Mouse (Mus musculus) forebrain, embryonic 15.5 days (tissue): Measurements from ENCODE around the gene Ggt6. TPM values are rescaled to one million over a fixed set of nuclear protein-coding genes. Genes with fewer than 3 reads are reported as not detected.

ENCODE experiments used
- ATAC-seq: fragments of 200-750 bp; cut with Nextera tagmentation; replicated peaks from 2 replicates; pipeline ENCODE4 v1.8.0; 2017; ENCODE audit warnings: mild to moderate bottlenecking, moderate TSS enrichment, moderate library complexity
- H3K27ac ChIP-seq: fragments of 300-500 bp; sonication (generic); replicated peaks from 2 replicates; pipeline ENCODE4 v1.5.1; 2015; ENCODE audit warnings: mild to moderate bottlenecking, inconsistent platforms
- H3K27me3 ChIP-seq: fragments of 300-500 bp; sonication (generic); 2 replicates; pipeline ENCODE4 v1.6.1; 2015; ENCODE audit warnings: inconsistent platforms
- H3K36me3 ChIP-seq: fragments of 300-500 bp; sonication (generic); 2 replicates; pipeline ENCODE4 v1.6.1; 2015; ENCODE audit warnings: mild to moderate bottlenecking, inconsistent platforms
- H3K4me1 ChIP-seq: fragments of 300-500 bp; sonication (generic); 2 replicates; pipeline ENCODE4 v1.6.1; 2015; ENCODE audit warnings: inconsistent platforms
- H3K4me2 ChIP-seq: fragments of 300-500 bp; sonication (generic); replicated peaks from 2 replicates; pipeline ENCODE4 v1.6.1; 2015; ENCODE audit warnings: mild to moderate bottlenecking, inconsistent platforms
- H3K4me3 ChIP-seq: fragments of 300-500 bp; sonication (generic); 2 replicates; pipeline ENCODE4 v1.5.1; 2015; ENCODE audit warnings: mild to moderate bottlenecking, inconsistent platforms
- H3K9ac ChIP-seq: fragments of 300-500 bp; sonication (generic); replicated peaks from 2 replicates; pipeline ENCODE4 v1.6.1; 2015; ENCODE audit warnings: mild to moderate bottlenecking, inconsistent platforms
- H3K9me3 ChIP-seq: fragments of 300-500 bp; sonication (generic); 2 replicates; pipeline ENCODE4 v1.6.1; 2016; ENCODE audit warnings: inconsistent platforms
- WGBS: fragments of 180-500 bp; shearing (Covaris S2); methylation state at CpG from one replicate; pipeline ENCODE4 v1.1.7; 2015; ENCODE audit warnings: mixed read lengths; 5-methylcytosine and 5-hydroxymethylcytosine counted together
- polyA plus RNA-seq: library from polyadenylated mRNA; unstranded; fragments of >200 nt; fragmentation: Nextera tagmentation; extraction: Ambion mirVana; gene quantifications from 2 replicates; pipeline ENCODE4 v1.2.1, GENCODE M21; 2015

Gene Ggt6
- polyA plus RNA-seq, 1 experiment from 2014 or later: not detected

- H3K4me3 ChIP-seq: no peak overlapping the region
- H3K4me2 ChIP-seq: no peak overlapping the region
- no peaks in the 10 kb centered on the region for H3K9me3 ChIP-seq
- 72% methylated on average over 7 of the region's 7 CpGs for WGBS
- no peaks in the 10 kb centered on the region for H3K36me3 ChIP-seq
- H3K27me3 ChIP-seq: peaks cover 15% of the 10 kb centered on the region; the same call in 1 of the 2 replicates
- H3K4me1 ChIP-seq: peaks cover 15% of the 10 kb centered on the region
- no peak overlapping the region for H3K9ac ChIP-seq
- ATAC-seq: no peak
- no peak overlapping the region for H3K27ac ChIP-seq
Observed at GRCm38 (mm10) chr11:72413016-72413415, 22.3 kb upstream of the Ggt6 start.

- 61% methylated on average over 5 of the region's 5 CpGs for WGBS
- Histone ChIP-seq H3K9me3 (no peaks in the 10 kb centered on the region), H3K4me3 (no peak overlapping the region), H3K9ac (no peak overlapping the region), H3K27ac (no peak overlapping the region), H3K4me2 (no peak overlapping the region), H3K36me3 (no peaks in the 10 kb centered on the region), H3K27me3 (peaks cover 15% of the 10 kb centered on the region; the same call in 1 of the 2 replicates), H3K4me1 (peaks cover 15% of the 10 kb centered on the region)
- ATAC-seq: no peak
Observed at GRCm38 (mm10) chr11:72413601-72414190, 21.6 kb upstream of the Ggt6 start.

GRCm38 (mm10) chr11:72415155-72415554 is 20.2 kb upstream of the Ggt6 start:
- 89% methylated on average over 8 of the region's 8 CpGs for WGBS
- no peak overlapping the region for H3K9ac ChIP-seq
- no peak overlapping the region for H3K4me3 ChIP-seq

GRCm38 (mm10) chr11:72416666-72417065 is 18.7 kb upstream of the Ggt6 start:
- Histone ChIP-seq H3K27me3 (peaks cover 7% of the 10 kb centered on the region; the same call in 1 of the 2 replicates), H3K4me2 (no peak overlapping the region), H3K36me3 (no peaks in the 10 kb centered on the region), H3K4me3 (no peak overlapping the region), H3K4me1 (peaks cover 2% of the 10 kb centered on the region), H3K27ac (no peak overlapping the region), H3K9me3 (no peaks in the 10 kb centered on the region), H3K9ac (no peak overlapping the region)
- 97% methylated on average over 5 of the region's 5 CpGs for WGBS
- ATAC-seq: no peak

More at GRCm38 (mm10) chr11:72415155-72415554, 20.2 kb upstream of the Ggt6 start:
- Histone ChIP-seq H3K27ac (no peak overlapping the region), H3K27me3 (peaks cover 9% of the 10 kb centered on the region; the same call in 1 of the 2 replicates), H3K4me1 (peaks cover 15% of the 10 kb centered on the region), H3K4me2 (no peak overlapping the region), H3K9me3 (no peaks in the 10 kb centered on the region), H3K36me3 (no peaks in the 10 kb centered on the region)
- no peak for ATAC-seq

DNA sequence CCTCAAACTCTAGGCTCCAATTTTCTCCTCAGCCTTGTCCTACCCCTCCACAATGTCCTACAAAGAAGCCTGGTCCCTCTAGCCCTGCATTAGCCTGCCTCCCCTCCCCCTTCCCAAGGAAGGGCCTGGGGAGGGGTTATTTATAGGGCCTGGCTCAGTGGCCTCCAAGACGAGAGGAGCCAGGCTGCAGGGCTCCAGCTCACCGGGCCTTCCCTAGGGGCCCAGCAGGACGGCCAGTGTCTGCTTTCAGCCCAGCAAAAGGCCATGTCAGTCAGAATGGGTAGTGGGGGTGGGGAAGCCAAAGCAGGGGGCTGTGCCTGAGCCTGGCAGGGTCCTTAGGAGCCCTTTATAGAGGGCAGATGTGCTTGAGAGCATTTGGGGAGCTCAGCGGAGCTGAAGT is 17.9 kb upstream of the Ggt6 start:
- H3K9ac ChIP-seq: no peak overlapping the region
- 0 out of 2 replicates have a peak, but pooled peaks cover 3% of the 10 kb centered on the region for H3K27me3 ChIP-seq
- no peak for ATAC-seq
- no peaks in the 10 kb centered on the region for H3K36me3 ChIP-seq
- H3K4me1 ChIP-seq: no peaks in the 10 kb centered on the region
- H3K27ac ChIP-seq: no peak overlapping the region
- no peak overlapping the region for H3K4me3 ChIP-seq
- 5% methylated on average over 4 of the region's 4 CpGs for WGBS
- no peak overlapping the region for H3K4me2 ChIP-seq
- no peaks in the 10 kb centered on the region for H3K9me3 ChIP-seq

DNA sequence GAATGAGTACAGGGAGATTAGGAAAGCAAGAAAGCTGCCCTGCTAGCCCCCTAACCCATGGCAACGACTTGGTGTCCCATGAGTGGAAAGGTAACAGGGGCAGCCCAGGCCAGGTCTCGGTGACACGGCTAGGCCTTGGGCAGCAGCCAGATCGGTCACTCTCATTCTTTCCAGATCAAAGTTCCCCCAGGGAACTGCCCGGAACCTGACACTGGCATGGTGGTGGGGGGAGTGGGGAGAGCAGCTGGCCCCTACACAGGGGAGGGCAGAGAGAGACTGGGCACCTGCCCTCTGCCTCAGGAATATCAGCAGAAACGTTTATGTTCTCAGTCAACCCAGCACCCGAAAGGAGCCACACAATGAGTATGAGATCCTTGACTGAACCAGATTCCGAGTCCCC is 17.1 kb upstream of the Ggt6 start:
- H3K36me3 ChIP-seq: no peaks in the 10 kb centered on the region
- no peaks in the 10 kb centered on the region for H3K27me3 ChIP-seq
- H3K4me2 ChIP-seq: no peak overlapping the region
- ATAC-seq: no peak
- H3K4me1 ChIP-seq: no peaks in the 10 kb centered on the region
- WGBS: 43% methylated on average over 8 of the region's 8 CpGs
- no peak overlapping the region for H3K4me3 ChIP-seq
- no peaks in the 10 kb centered on the region for H3K9me3 ChIP-seq
- H3K9ac ChIP-seq: no peak overlapping the region
- no peak overlapping the region for H3K27ac ChIP-seq

DNA sequence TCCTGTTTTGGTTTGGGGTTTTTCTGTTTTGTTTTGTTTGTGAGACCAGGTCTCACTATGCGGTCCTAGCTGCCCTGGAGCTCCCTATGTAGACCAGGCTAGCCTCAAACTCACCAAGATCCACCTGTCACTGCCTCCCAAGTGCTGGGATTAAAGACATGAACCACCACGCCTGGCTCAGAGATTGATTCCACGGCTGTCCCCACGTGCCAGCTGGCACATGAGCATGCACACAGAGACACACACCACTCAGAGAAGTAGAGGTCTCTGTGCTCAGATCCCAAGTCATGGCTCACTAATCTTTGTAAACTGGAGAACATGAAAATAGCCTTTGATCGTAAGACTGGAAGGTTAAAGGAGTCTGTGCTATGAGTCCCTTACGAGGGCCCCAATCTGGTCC is 16.3 kb upstream of the Ggt6 start:
- H3K4me3 ChIP-seq: no peak overlapping the region
- H3K36me3 ChIP-seq: no peaks in the 10 kb centered on the region
- H3K4me2 ChIP-seq: no peak overlapping the region
- no peaks in the 10 kb centered on the region for H3K27me3 ChIP-seq
- no peaks in the 10 kb centered on the region for H3K4me1 ChIP-seq
- no peaks in the 10 kb centered on the region for H3K9me3 ChIP-seq
- 88% methylated on average over 6 of the region's 6 CpGs for WGBS
- no peak overlapping the region for H3K27ac ChIP-seq
- no peak overlapping the region for H3K9ac ChIP-seq
- ATAC-seq: no peak

DNA sequence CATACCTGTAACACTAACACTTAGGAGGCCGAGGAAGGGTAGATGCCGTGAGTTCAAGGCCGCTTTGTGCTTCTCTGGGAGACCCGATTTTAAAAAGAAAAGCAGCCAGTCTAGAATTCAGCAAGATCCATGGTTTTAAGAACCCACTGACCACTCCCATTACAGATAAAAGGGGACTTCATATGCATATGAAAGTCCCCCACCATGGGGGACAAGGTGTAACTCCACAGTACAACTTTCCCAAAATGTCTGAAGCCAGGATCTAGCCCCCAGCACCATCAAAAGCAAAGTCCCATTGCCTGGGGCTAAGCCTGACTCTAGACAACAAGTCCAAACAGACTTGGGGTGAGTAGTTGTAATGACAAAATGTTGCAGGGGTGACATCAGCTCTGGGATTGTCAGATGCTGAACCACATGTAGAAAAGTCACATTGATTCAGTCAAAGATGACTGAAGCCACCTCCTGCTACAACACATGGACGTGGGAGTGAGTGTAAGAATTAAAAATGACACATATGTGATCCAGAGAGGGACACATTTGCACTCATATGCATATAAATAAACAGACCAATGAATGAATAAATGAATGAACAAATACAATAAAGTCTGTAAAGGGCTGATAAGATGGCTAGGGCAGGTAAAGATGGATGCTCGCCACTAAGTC is 14.7 kb upstream of the Ggt6 start:
- Histone ChIP-seq H3K4me3 (no peak overlapping the region), H3K4me2 (no peak overlapping the region), H3K27ac (no peak overlapping the region), H3K27me3 (no peaks in the 10 kb centered on the region), H3K9me3 (no peaks in the 10 kb centered on the region), H3K4me1 (no peaks in the 10 kb centered on the region), H3K9ac (no peak overlapping the region), H3K36me3 (no peaks in the 10 kb centered on the region)
- 82% methylated on average over 6 of the region's 6 CpGs for WGBS
- no peak for ATAC-seq

DNA sequence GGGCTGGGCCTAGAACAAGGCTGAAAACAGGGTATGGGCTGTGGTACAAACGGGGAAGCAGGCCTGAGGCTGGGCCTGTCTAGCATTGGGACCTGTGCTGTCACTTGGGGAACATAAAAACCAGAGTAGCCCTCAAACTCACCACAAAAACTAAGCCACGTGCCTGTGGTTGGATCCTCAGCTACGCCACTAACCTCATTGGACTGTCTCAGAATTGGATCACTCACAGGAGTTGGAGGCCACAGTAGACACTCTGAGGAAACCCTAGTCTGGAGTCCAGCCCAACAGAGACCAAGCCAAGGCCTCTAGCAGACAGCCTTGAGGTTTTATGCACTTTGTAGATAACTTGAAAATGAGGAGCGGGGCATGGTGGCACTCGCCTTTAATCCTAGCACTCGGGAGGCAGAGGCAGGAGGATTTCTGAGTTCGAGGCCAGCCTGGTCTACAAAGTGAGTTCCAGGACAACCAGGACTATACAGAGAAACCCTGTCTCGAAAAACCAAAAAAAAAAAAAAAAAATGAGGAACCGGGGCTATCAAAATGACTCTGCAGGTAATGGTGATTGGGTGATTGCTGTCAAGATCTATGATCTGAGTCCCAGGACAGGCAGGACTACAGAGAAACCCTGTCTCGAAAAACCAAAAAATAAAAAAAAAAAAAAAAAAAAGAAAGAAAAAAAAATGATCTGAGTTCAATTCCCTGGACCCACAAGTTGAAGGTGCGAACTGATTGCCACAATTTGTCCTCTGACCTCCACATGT is 13.6 kb upstream of the Ggt6 start:
- WGBS: 91% methylated on average over 11 of the region's 11 CpGs
- no peak overlapping the region for H3K9ac ChIP-seq
- H3K27me3 ChIP-seq: no peaks in the 10 kb centered on the region
- H3K36me3 ChIP-seq: no peaks in the 10 kb centered on the region
- H3K4me3 ChIP-seq: no peak overlapping the region
- no peaks in the 10 kb centered on the region for H3K4me1 ChIP-seq
- H3K27ac ChIP-seq: no peak overlapping the region
- ATAC-seq: no peak
- no peak overlapping the region for H3K4me2 ChIP-seq
- no peaks in the 10 kb centered on the region for H3K9me3 ChIP-seq

DNA sequence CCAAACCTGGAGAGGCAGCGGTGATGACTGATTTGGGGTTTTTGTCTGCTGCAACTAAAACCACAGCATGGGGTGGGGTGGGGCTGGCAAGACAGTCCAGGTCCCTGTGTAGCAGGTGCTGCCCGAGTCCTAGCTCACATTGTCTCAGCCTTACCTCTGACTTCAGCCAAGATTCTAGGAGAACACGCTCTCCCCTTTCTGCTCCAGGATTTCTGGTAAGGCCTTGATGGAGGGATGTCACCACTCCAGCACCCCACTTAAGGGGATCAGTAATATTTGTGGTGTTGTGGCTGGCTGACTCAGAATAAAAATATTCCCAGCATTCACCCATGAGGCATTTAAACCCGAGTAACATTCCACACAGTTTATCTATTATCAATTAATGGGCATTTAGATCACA is 11.6 kb upstream of the Ggt6 start:
- H3K27me3 ChIP-seq: no peaks in the 10 kb centered on the region
- H3K4me1 ChIP-seq: no peaks in the 10 kb centered on the region
- no peak overlapping the region for H3K9ac ChIP-seq
- H3K4me3 ChIP-seq: no peak overlapping the region
- 86% methylated on average over 4 of the region's 4 CpGs for WGBS
- no peaks in the 10 kb centered on the region for H3K36me3 ChIP-seq
- no peaks in the 10 kb centered on the region for H3K9me3 ChIP-seq
- H3K27ac ChIP-seq: no peak overlapping the region
- ATAC-seq: no peak
- no peak overlapping the region for H3K4me2 ChIP-seq

- H3K36me3 ChIP-seq: no peaks in the 10 kb centered on the region
- no peak overlapping the region for H3K27ac ChIP-seq
- no peak for ATAC-seq
Observed at GRCm38 (mm10) chr11:72425201-72425600, 10.1 kb upstream of the Ggt6 start.

DNA sequence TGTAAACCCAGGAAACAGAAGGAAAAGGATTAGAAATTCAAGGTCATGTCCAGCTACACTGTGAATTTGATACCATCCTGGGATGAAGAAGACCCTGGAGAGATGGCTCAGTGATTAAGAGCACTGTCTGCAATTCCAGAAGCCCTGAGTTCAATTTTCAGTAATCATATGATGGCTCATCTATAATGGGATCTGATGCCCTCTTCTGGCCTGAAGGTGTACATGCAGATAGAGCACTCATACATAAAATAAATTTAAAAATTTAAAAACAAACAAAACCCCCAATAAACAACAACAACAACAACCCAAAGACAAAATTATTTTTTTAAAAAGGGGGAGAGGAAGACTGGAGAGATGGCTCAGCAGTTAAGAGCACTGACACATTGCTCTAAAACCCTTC is 8.4 kb upstream of the Ggt6 start:
- Histone ChIP-seq H3K4me2 (no peak overlapping the region), H3K36me3 (no peaks in the 10 kb centered on the region), H3K9ac (no peak overlapping the region), H3K4me1 (no peaks in the 10 kb centered on the region), H3K4me3 (no peak overlapping the region), H3K27me3 (no peaks in the 10 kb centered on the region), H3K27ac (no peak overlapping the region), H3K9me3 (no peaks in the 10 kb centered on the region)
- ATAC-seq: no peak

More at GRCm38 (mm10) chr11:72425201-72425600, 10.1 kb upstream of the Ggt6 start:
- H3K4me2 ChIP-seq: no peak overlapping the region
- H3K4me1 ChIP-seq: no peaks in the 10 kb centered on the region
- no peak overlapping the region for H3K9ac ChIP-seq
- no peak overlapping the region for H3K4me3 ChIP-seq
- H3K9me3 ChIP-seq: no peaks in the 10 kb centered on the region
- no peaks in the 10 kb centered on the region for H3K27me3 ChIP-seq
